Mouse (Mus musculus) cerebellum, adult (tissue): Measurements from ENCODE around the gene F5.

ENCODE experiments used
- ATAC-seq: cut with Nextera tagmentation; 2 replicates; pipeline ENCODE4 v1.9.2; 2017; ENCODE audit warnings: mild to moderate bottlenecking, moderate library complexity, mixed read lengths; ENCODE audit not compliant: insufficient number of reproducible peaks, low FRiP score, low TSS enrichment

The F5 gene

GRCm38 (mm10) chr1:164154983-164155382 lies 3.3 kb downstream of the F5 start:
- ATAC-seq: no peak

GRCm38 (mm10) chr1:164158571-164158970 lies 6.9 kb downstream of the F5 start:
- ATAC-seq: no peak

DNA sequence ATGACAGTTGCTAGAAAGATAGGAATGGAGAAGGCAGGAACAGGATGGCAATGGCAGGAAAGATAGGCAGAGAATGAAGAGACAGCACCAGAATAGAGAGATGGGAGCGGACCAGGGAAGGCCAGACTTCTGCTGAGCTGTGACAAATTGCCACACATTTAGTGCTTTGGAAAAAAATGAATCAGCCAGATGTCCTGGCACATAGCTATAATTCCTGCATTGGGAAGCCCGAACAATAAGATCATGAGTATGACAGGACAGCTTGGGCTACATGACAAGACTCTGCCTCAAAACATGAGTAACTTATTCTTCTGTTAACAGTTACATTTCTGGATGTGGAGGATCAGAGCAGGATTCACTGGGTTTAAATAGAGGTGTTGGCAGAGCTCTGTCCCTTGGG lies 8.1 kb downstream of the F5 start:
- ATAC-seq: no peak

- ATAC-seq: no peak
Measured at GRCm38 (mm10) chr1:164162745-164163144, 11.1 kb downstream of the F5 start.

- no peak for ATAC-seq
Measured at GRCm38 (mm10) chr1:164168818-164169217, 17.2 kb downstream of the F5 start.

DNA sequence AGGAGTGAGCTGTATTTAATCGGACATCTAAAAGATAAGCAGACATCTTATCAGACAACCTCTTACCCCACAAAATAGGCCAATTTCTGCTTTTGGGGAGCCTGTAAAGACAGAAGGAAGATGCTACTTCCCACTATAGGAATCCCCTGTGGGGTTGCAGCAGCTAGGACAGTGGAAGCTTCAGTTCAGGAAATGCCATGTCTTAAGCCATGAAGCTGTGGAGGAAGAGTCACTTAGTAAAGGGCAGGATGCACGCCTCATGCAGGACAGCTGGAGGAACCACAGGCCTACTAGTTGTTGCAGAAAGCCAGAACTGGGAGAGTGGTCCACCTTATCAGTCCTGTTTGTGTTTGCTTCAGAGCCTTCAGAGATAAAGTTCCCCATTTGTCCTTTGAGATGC lies 18.8 kb downstream of the F5 start:
- ATAC-seq: no peak

DNA sequence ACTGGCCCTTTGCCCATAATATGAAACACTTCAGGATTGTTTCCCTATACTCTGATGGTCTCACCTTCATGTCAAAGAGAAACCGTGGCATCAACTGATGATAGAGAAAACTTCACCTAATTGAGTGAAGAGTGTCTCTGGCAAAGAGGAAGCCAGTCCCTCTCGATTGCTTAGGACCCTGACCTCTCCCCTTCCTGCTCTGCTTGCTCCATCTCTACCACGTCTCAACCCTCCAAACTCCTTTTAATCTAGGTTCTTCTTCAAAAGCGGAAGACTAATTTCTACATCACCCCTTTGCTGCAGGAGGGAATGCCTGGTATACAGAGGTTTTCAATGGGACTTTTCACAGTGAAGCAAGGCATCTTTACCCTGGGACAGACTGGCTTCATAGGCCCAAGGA lies 21.5 kb downstream of the F5 start:
- ATAC-seq: no peak

DNA sequence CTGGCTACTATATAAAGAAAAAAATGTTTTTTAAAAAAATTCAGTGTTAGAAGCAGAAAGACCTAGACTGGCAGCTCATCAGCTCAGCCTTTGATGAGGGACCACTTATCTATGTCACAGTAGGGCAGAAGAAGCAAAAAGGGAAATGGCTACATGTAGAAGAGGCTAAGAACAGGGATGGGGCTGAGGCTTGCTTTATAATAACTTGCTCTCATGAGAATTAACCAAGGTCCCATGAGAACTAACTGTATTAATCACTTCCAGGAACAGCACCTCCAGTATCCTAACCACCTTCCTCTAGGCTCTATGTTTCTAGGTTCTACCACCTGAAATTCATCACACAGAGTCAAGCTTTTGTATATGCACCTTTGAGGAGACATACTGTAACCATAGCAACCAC lies 25.2 kb downstream of the F5 start:
- ATAC-seq: no peak

DNA sequence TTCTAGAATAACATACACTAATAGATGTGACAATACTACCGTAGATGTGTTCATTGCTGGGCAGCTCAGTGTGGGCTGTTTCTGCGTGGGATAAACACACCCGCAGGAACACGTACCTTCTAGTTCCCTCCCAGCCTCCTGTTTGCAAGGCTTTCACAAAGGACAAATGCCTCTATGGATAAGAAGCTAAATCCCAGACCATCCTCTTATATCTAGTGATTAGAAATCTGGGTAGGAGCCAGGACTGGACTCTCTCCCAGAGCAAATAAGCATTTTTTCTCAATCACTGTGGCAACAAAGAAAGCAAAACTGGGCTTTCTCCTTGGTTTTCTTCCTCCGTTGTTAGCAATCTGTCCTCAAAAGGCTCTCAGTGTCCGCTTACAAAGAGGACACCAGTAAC lies 26.8 kb downstream of the F5 start:
- no peak for ATAC-seq

GRCm38 (mm10) chr1:164184142-164184870 lies 32.7 kb downstream of the F5 start:
- peak; percentile 71 for ATAC-seq

DNA sequence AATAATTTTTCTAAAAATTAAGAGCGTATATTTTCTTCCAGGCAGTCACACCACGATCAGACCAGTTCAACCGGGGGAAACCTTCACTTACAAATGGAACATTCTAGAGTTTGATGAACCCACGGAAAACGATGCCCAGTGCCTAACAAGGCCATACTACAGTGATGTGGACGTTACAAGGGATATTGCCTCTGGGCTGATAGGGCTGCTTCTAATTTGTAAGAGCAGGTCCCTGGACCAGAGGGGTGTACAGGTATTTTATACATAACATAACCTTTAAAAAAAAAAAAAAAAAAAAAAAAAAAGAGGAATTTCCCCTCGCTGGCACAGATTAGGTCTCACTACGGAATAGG lies 33.2 kb downstream of the F5 start:
- 0 out of 2 replicates have a peak, but pooled peaks have one; percentile 18 for ATAC-seq

- no peak for ATAC-seq
Measured at GRCm38 (mm10) chr1:164185316-164185715, 33.7 kb downstream of the F5 start.

DNA sequence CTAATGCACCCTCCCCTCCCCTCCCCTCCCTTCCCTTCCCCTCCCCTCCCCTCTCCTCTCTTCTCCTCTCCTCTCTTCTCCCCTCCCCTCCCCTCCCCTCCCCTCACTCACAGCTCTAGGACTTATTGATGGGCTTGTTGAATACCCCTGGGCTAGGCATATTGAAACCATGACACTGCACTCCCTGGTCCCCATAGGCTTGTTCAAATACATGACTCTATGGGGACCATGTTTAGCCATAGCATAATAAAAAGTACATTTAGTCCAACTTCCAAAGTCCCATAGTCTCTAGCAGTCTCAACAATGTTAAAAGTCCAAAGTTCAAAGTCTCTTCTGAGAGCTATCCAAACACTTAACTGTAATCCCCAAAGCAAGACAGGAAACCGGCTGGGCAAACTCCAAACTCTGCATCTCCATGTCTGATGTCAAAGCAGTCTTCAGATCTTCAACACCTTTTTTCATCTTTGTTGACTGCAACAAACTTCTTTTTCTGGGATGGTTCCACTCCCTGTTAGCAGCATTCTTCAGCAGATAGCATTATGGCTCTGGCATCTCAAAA lies 35.4 kb downstream of the F5 start:
- ATAC-seq: no peak

DNA sequence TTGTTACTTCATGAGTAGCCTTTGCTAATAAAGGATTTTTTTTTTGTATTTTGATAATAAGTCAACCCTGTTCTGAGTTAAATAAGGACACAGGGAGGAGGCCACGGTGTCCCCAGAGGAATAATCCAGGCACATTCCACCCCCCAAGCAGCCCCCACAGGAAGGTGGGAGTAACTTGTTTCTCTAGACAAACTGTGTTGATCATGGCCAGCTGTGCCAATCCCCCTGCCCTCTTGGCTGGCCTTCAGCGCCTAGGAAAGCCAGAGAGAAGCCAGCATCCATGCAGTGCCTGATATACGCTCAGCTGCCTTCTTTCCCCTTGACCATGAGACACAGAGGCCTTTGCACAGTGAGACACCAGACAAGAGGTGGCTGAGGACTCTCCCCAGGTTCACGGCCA lies 47.9 kb downstream of the F5 start:
- ATAC-seq: no peak

DNA sequence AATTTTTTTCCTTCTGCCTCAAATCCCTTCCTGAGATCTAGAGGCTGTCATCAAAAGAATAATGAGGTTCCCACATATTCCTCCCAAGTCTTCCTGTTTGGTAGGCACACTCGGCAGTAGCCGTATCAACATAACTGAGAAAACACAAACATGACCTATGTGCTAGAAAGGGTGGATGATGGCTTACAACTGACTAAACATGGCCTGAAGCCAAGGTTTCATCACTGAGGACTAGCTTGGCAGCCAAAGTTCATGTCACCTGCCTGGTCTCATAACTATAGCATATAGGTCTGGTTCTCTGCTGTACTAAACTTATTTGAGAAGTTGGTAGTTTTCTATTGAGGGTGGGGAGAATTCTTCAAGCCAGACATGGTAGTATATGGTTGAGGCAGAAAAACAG lies 56.8 kb downstream of the F5 start:
- ATAC-seq: no peak

DNA sequence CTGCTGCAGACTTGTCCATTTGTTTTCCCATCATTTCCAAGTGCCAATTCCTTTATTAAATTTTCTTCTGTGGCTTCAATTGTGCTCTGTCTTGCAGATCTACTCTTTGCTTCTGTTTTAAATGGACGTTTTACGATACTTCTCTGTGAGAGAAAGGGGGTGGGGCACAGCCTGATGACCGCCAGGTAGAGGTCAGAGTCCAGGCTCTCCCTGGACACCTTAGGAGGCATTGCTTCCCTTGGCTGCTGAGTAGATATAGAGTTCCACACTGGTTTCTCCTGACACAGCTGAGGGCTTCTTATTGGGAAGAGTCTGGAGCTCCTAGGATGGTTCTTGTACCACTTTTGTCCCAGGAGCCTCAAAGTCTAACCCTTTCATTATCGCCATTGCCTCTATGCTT lies 59.3 kb downstream of the F5 start:
- no peak for ATAC-seq

DNA sequence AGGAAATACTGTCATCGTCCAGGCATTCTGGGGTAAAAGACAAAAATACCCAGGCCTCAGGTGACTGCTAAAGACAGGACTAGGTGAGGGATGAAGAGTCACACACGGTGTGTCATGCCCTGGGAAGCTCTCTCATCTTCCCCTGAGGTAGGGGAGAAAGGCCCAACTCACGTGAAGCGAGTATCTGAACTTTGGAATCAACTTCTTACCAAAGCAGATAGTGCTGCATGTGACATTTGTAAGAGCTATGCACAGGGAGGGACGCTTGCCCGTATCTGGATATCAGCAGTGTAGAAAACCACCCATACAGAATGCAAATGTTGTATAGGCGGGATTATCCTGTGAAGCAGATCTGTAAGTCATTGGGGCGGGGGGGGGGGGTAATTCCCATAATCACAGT lies 61.0 kb downstream of the F5 start:
- no peak for ATAC-seq

- no peak for ATAC-seq
Measured at GRCm38 (mm10) chr1:164214190-164214589, 62.6 kb downstream of the F5 start.

- ATAC-seq: no peak
Measured at GRCm38 (mm10) chr1:164215097-164215496, 63.5 kb downstream of the F5 start.

DNA sequence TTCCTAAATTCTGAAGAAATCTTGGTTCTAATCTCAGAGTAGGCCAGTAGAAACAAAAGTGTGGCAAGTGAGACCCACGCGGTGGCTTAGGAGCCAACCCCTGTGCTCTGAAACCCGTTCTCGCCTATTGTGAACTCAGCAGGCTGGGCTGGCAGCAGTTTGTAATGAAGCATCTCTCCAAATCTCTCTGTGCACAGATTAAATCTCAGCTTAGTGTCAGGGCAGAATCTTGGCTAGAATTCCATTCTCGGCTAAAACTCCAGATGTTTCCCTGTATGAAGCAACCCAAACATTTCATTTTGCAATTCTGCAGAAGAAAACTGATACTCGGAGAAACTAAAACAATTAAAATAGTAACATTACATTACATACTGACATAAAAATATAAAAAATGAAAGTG lies 63.9 kb downstream of the F5 start:
- no peak for ATAC-seq

GRCm38 (mm10) chr1:164217791-164218685 lies 66.4 kb downstream of the F5 start:
- peak; percentile 66 for ATAC-seq

- ATAC-seq: no peak
Measured at GRCm38 (mm10) chr1:164220261-164220660, 68.6 kb downstream of the F5 start.
